Mouse (Mus musculus): ENCODE results near the gene Pdap1. TPM values are rescaled to one million over a fixed set of nuclear protein-coding genes. Genes with fewer than 3 reads are reported as not detected.
"Not testable (repeated sequence)": the region's sequence is repeated elsewhere in the genome, so short reads cannot be mapped to it uniquely, and the experiment has no call there.

Pdap1 gene
- total RNA-seq, 1 experiment from 2014 or later, result 101 TPM

- not testable (repeated sequence) for DNase-seq
Measured at GRCm38 (mm10) chr5:145083201-145083600, 56.8 kb downstream of the Pdap1 start.

DNA sequence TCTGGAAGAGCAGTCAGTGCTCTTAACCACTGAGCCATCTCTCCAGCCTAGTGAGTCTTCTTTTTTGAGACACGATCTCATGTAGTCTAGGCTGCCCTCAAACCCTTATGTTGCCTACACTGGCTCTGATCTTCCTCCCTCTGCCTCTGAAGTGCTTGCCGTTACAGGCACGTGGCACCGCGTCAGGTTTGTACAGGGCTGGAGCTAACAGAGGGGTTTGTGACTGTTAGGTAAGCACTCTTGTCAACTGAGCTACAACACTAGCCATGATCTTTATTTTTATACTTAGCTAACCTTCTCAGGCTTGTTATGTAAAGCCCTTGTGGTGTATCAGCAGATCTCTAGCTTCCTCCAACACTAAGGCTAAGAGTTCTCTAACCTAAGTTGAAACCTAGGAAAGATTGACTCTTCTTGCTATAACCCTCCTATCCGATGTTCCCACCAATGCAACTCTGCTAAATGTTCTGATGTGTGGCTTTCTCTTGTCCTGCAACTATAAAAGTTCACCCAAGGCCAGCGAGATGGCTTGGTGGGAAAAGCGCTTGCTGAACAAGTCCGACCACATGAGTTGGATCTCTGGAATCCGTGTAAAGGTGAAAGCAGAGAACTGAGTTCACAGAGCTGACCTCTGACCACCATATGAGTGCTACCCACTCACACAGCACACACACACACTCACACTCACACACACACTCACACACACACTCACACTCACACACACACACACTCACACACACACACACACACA is 58.0 kb downstream of the Pdap1 start:
- no peak for DNase-seq

Other genes starting within 250 kb of the Pdap1 start
- gene Smurf1, start 174.4 kb downstream of the Pdap1 start, total RNA-seq (2021), result 17.2 and 19.4 TPM in 2 replicates
- not detected in 2 replicates for gene Gm4871, start 107.5 kb downstream of the Pdap1 start, total RNA-seq (2021)
- not detected in 2 replicates for gene 1700018F24Rik, start 97.2 kb downstream of the Pdap1 start, total RNA-seq (2021)
- gene Arpc1a, start 56.4 kb downstream of the Pdap1 start, total RNA-seq (2021), result 101 and 105 TPM in 2 replicates
- gene Kpna7, start 56.2 kb downstream of the Pdap1 start, total RNA-seq (2021), result not detected in 2 replicates
- 205 and 257 TPM in 2 replicates for gene Arpc1b, start 26.0 kb downstream of the Pdap1 start, total RNA-seq (2021)
- gene Bud31, start 124 bp upstream of the Pdap1 start, total RNA-seq (2021), result 106 and 112 TPM in 2 replicates
- 27.0 and 28.3 TPM in 2 replicates for gene Ptcd1, start 26.9 kb upstream of the Pdap1 start, total RNA-seq (2021)
- gene Cpsf4, start 27.0 kb upstream of the Pdap1 start, total RNA-seq (2021), result 21.2 and 23.2 TPM in 2 replicates
- 774 and 783 TPM in 2 replicates for gene Atp5j2, start 51.8 kb upstream of the Pdap1 start, total RNA-seq (2021)
- gene Zkscan14, start 61.6 kb upstream of the Pdap1 start, total RNA-seq (2021), result 8.3 and 10.5 TPM in 2 replicates
- 12.2 and 14.3 TPM in 2 replicates for gene Zkscan5, start 64.3 kb upstream of the Pdap1 start, total RNA-seq (2021)
- gene Zfp655, start 91.5 kb upstream of the Pdap1 start, total RNA-seq (2021), result 46.6 and 49.8 TPM in 2 replicates
- 14.6 and 17.0 TPM in 2 replicates for gene Zscan25, start 140.3 kb upstream of the Pdap1 start, total RNA-seq (2021)
- not detected in 2 replicates for gene Cyp3a57, start 205.0 kb upstream of the Pdap1 start, total RNA-seq (2021)